Mouse (Mus musculus) heart, embryonic 11.5 days (tissue): Measurements from ENCODE around the gene Morn3. TPM values are rescaled to one million over a fixed set of nuclear protein-coding genes. Genes with fewer than 3 reads are reported as not detected.
A peak's percentile ranks its signal among the peaks of the same experiment; 100 is the strongest.

ENCODE experiments used
- ATAC-seq: fragments of 200-750 bp; cut with Nextera tagmentation; replicated peaks from 2 replicates; pipeline ENCODE4 v1.8.0; 2017; ENCODE audit warnings: moderate library complexity; ENCODE audit not compliant: insufficient number of reproducible peaks, low FRiP score, low TSS enrichment
- H3K27ac ChIP-seq: fragments of 300-500 bp; sonication (generic); 2 replicates; pipeline ENCODE4 v1.5.1; 2014; ENCODE audit warnings: mild to moderate bottlenecking, low read depth, low read length
- H3K27me3 ChIP-seq: fragments of 300-500 bp; sonication (generic); 2 replicates; pipeline ENCODE4 v1.6.1; 2014; ENCODE audit warnings: mild to moderate bottlenecking, low read length, mixed read lengths; ENCODE audit not compliant: control insufficient read depth, insufficient read depth
- H3K36me3 ChIP-seq: fragments of 300-500 bp; sonication (generic); 2 replicates; pipeline ENCODE4 v1.6.1; 2014; ENCODE audit warnings: mild to moderate bottlenecking, low read length, moderate library complexity, mixed read lengths; ENCODE audit not compliant: control insufficient read depth, insufficient read depth
- H3K4me1 ChIP-seq: fragments of 300-500 bp; sonication (generic); 2 replicates; pipeline ENCODE4 v1.6.1; 2014; ENCODE audit warnings: low read length; ENCODE audit not compliant: control insufficient read depth, insufficient read depth
- H3K4me2 ChIP-seq: fragments of 300-500 bp; sonication (generic); 2 replicates; pipeline ENCODE4 v1.6.1; 2014; ENCODE audit warnings: mild to moderate bottlenecking, moderate library complexity
- H3K4me3 ChIP-seq: fragments of 300-500 bp; sonication (generic); 2 replicates; pipeline ENCODE4 v1.5.1; 2014; ENCODE audit warnings: low read depth, low read length
- H3K9ac ChIP-seq: fragments of 300-500 bp; sonication (generic); 2 replicates; pipeline ENCODE4 v1.6.1; 2014; ENCODE audit warnings: mild to moderate bottlenecking, low read depth, low read length, moderate library complexity
- H3K9me3 ChIP-seq: fragments of 300-500 bp; sonication (generic); replicated peaks from 2 replicates; pipeline ENCODE4 v1.6.1; 2016; ENCODE audit warnings: low read length; ENCODE audit not compliant: control insufficient read depth
- WGBS: fragments of 180-500 bp; shearing (Covaris S2); extraction: QIAGEN DNeasy Blood & Tissue Kit; methylation state at CpG from one replicate; pipeline ENCODE4 v1.1.7; 2014; ENCODE audit not compliant: insufficient replicate concordance; 5-methylcytosine and 5-hydroxymethylcytosine counted together
- polyA plus RNA-seq: library from polyadenylated mRNA; unstranded; fragments of >200 nt; fragmentation: Nextera tagmentation; extraction: Ambion mirVana; gene quantifications from 2 replicates; pipeline ENCODE4 v1.2.1, GENCODE M21; 2014

Morn3 gene
- polyA plus RNA-seq, 1 experiment from 2014 or later, result 0.69 TPM

DNA sequence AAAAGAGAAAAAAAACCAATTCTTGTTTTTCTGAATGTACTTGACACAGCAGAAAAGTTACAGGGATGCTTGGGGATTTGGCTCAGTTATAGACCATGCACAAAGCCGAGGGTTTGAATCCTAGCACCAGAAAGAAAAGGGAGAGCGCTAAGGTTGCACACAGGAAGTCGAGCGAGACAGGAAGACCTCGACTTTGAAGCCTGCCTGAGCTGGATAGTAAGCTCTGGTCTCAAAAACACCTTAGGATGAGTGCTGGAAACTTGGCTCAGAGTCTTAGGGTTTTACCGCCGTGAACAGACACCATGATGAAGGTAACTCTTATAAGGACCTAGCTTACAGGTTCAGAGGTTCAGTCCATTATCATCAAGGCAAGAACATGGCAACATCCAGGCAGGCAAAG is 25.4 kb downstream of the Morn3 start:
- no peak for ATAC-seq

DNA sequence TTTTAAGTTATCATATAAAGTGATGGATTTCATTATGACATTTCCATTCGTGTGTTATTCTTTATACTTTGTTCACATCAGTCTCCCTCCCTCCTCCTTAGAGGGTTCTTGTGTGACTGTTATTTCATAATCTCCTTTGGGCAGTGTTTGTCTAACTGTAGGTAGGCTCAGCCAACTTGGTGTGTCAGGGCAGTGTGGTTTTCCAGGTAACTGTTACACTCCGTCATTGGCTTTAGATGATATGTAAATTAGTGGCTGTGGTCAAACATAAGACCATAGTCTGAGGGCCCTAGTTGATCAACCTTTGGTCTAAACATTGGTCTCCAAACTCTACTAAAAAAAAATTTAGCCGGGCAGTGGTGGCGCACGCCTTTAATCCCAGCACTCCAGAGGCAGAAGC is 26.4 kb downstream of the Morn3 start:
- Histone ChIP-seq H3K9ac (no peak overlapping the region), H3K27ac (0 out of 2 replicates have a peak overlapping the region, but pooled peaks have one; percentile 76), H3K4me3 (no peak overlapping the region), H3K9me3 (no peaks in the 10 kb centered on the region), H3K4me1 (peaks cover 23% of the 10 kb centered on the region), H3K27me3 (no peaks in the 10 kb centered on the region), H3K4me2 (no peak overlapping the region), H3K36me3 (no peaks in the 10 kb centered on the region)
- ATAC-seq, result no peak
- WGBS, result 91% methylated on average over 5 of the region's 5 CpGs

More for the DNA sequence above, 25.4 kb downstream of the Morn3 start:
- H3K4me3 ChIP-seq, result no peak overlapping the region
- no peak overlapping the region for H3K9ac ChIP-seq
- no peaks in the 10 kb centered on the region for H3K9me3 ChIP-seq
- no peak overlapping the region for H3K27ac ChIP-seq
- H3K4me1 ChIP-seq, result peaks cover 20% of the 10 kb centered on the region
- no peaks in the 10 kb centered on the region for H3K36me3 ChIP-seq
- 85% methylated on average over 7 of the region's 7 CpGs for WGBS
- H3K27me3 ChIP-seq, result no peaks in the 10 kb centered on the region
- no peak overlapping the region for H3K4me2 ChIP-seq

DNA sequence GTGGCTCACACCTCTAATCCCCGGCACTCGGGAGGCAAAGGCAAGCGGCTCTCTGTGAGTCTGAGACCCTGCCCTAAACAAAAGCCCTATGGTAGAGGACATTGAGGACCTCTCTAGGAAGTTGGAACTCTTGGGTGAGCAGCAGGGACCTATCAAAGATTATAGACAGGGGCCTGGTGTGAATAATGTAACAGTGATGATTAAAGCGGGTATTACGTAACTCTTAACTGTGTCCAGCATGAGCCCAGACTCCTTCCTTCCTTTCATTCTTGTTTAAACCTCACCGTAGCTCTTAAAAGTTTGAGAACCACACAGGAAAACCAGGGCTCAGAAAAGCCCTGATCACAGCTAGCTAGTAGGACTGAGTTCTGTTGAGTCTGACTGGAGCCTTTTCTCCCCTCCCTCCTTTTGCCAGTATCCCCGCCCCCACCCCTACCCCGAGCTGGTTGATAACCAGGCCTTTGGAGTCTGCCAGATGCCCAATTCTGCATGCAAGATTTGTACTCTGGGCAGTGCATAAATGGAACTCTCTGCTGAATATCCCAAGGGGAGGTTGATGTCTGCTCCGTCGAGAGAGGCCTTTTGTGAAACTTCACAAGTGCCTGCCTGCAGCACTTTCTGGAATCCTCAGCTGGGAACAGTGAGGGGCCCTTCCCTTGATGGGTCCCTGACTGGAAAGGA is 27.3 kb downstream of the Morn3 start:
- H3K9me3 ChIP-seq, result no peaks in the 10 kb centered on the region
- H3K36me3 ChIP-seq, result no peaks in the 10 kb centered on the region
- H3K4me3 ChIP-seq, result no peak overlapping the region
- 0 out of 2 replicates have a peak overlapping the region, but pooled peaks have one; percentile 56 for H3K9ac ChIP-seq
- peaks cover 24% of the 10 kb centered on the region for H3K4me1 ChIP-seq
- ATAC-seq, result no peak
- H3K27me3 ChIP-seq, result no peaks in the 10 kb centered on the region
- 43% methylated on average over 10 of the region's 10 CpGs for WGBS
- H3K4me2 ChIP-seq, result peak overlapping the region; percentile 29
- H3K27ac ChIP-seq, result peak overlapping the region; percentile 76

DNA sequence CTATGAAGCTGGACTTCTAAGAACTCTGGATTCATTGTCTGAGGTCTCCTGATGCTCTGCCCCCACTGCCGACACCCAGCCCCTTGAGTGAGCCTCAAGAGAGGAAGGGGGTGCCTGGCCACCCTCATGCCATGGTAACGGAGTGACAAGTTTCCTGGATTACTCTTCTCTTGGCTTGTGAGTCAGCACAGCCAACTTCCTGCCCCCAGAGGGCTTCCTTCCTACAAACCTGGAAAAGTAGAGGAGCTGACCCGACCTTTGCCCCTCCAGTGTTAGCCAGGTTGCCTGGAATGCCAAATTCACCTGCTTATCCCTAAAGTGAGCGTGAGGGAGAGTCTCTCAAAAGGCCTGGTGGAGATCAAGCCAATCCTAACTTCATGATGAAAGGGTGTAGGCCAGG is 29.3 kb downstream of the Morn3 start:
- Histone ChIP-seq H3K4me1 (peaks cover 23% of the 10 kb centered on the region), H3K27me3 (no peaks in the 10 kb centered on the region), H3K4me3 (no peak overlapping the region), H3K9ac (no peak overlapping the region), H3K36me3 (no peaks in the 10 kb centered on the region), H3K4me2 (no peak overlapping the region), H3K27ac (no peak overlapping the region), H3K9me3 (no peaks in the 10 kb centered on the region)
- WGBS, result 66% methylated on average over 4 of the region's 4 CpGs
- ATAC-seq, result no peak

DNA sequence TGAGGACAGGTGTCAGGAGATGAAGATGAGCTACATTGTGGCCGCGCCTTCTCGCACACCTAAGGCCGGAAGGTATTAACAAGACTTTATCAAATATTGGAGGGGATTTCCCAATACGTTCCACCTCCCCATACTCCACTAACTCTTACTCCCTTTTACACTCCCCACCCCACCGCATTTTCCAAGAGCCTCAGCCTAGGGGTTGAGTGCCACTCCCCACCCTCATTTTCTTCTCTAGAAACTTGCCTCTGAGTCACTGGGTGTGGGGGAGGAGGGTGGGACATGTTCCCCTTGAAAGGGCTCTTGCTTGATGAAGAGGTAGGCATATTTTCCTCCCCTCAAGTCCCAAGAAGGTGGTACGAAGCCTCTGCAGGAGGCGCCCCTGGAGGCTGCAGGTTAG is 30.9 kb downstream of the Morn3 start:
- 19% methylated on average over 8 of the region's 8 CpGs for WGBS
- no peak for ATAC-seq
- H3K36me3 ChIP-seq, result no peaks in the 10 kb centered on the region
- H3K4me3 ChIP-seq, result peak overlapping the region; percentile 79
- H3K9ac ChIP-seq, result peak overlapping the region; percentile 90
- H3K27ac ChIP-seq, result peak overlapping the region; percentile 95
- H3K9me3 ChIP-seq, result no peaks in the 10 kb centered on the region
- peak overlapping the region; percentile 66 for H3K4me2 ChIP-seq
- H3K27me3 ChIP-seq, result no peaks in the 10 kb centered on the region
- peaks cover 23% of the 10 kb centered on the region for H3K4me1 ChIP-seq

DNA sequence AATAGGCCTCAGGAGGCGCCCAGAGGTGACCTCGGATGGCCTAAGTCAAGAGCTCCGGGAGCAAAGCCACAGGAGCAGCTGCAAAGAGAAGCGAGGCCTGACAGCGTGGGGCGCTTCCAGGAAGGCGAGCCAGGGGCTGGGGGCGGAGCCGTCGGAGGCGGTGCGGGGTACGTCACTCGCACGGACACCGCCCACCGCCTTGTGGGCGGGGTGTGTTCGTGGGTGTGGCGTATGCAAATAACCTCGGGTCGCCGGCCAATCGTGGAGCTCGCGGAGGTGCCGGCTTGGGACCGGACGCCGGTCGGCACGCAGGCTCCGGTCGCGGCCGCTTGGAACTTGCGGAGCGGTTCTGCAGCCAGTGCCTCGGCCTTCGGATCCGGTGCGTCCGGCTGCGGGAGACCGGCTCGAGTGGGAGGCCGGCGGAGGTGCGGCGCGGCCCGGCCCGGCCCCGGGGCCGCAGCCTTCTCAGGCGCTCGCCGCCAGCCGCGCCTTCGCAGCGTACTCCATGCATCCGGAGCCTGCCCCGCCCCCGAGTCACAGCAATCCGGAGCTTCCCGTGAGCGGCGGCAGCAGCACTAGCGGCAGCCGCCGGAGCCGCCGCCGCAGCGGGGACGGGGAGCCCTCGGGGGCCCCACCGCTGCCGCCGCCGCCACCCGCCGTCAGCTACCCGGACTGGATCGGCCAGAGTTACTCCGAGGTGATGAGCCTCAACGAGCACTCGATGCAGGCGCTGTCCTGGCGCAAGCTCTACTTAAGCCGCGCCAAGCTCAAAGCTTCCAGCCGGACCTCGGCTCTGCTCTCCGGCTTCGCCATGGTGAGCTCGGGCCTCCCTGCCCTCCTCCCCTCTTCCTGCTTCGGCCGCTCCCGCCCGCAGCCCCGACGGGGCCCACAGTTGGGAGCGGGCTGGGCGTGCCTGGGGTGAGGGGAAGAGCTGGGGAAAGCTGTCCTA is 31.8 kb downstream of the Morn3 start, which contains the start of gene Orai1:
TSS of gene Orai1 (plus strand) at position 322 of the 949 bp plus-strand sequence.
- H3K4me2 ChIP-seq, result peak within 1 kb of the TSS; percentile 66
- peak within 1 kb of the TSS; percentile 95 for H3K27ac ChIP-seq
- WGBS, result under 1% methylated on average over 85 of the region's 106 CpGs
- H3K4me3 ChIP-seq, result peak within 1 kb of the TSS; percentile 79
- ATAC-seq, result peak; percentile 95
- H3K9me3 ChIP-seq, result no peaks in the 10 kb centered on the region
- peak within 1 kb of the TSS; percentile 90 for H3K9ac ChIP-seq
- H3K4me1 ChIP-seq, result peaks cover 23% of the 10 kb centered on the region
- H3K36me3 ChIP-seq, result no peaks in the 10 kb centered on the region
- H3K27me3 ChIP-seq, result no peaks in the 10 kb centered on the region

DNA sequence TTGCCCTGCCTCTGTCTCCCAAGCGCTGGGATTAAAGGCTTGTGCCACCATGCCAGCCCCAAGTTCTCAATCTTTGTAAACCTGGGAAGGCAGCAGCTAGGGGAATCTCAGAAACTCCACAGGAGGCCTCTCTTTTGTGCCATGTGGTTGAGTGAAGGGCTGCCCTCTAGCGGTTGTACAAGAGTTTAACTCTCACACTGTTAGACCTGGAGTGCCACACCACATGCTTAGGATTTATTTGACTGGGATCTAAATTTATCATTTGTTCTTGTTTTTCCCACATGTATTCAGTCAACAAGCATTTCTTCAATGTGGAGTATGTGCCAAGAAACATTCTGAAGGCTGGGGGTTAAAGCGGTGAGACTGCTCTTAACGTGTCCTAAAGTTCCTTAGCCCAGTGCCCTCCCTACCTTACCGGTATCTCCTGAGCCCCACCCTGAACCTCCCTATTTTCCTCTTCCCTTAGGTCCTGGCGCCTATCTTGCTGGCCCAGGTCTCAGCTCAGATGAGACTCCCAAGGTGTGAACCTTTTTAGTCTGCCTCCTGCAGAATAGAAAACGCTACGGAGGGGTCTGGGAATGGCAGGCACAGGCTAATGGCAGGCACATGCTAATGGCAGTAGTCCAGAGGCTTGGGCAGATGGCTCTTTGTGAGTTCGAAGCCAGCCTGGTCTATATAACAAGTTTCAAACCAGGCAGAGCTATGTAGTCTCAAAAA is 33.1 kb downstream of the Morn3 start:
- ATAC-seq, result no peak
- Histone ChIP-seq H3K27ac (no peak overlapping the region), H3K4me3 (no peak overlapping the region)

DNA sequence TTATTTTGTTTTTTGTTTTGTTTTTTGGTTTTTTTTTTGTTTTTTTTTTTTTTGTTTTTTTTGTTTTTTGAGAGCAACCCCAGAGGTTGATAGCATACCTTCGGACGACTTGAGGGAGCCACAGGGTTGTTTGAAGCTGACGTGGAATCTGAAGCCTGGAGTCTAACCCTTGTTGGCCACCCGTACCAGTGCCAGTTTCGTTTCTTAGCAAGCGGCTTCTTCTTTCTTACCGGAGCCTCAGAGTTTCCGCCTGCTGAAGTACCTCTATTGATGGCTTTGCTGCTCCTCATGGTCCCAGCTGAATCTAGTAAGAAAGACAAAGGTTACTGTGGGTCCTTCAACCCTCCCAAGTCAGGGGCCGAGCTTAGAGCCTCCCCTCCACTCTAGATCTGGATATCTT is 35.1 kb downstream of the Morn3 start:
- WGBS, result 91% methylated on average over 9 of the region's 9 CpGs
- Histone ChIP-seq H3K4me1 (peaks cover 11% of the 10 kb centered on the region), H3K9me3 (no peaks in the 10 kb centered on the region), H3K36me3 (no peaks in the 10 kb centered on the region), H3K27me3 (no peaks in the 10 kb centered on the region), H3K9ac (no peak overlapping the region), H3K27ac (no peak overlapping the region), H3K4me2 (no peak overlapping the region), H3K4me3 (no peak overlapping the region)
- no peak for ATAC-seq

More for the DNA sequence above, 33.1 kb downstream of the Morn3 start:
- Histone ChIP-seq H3K36me3 (no peaks in the 10 kb centered on the region), H3K4me2 (no peak overlapping the region), H3K9ac (no peak overlapping the region), H3K9me3 (no peaks in the 10 kb centered on the region), H3K27me3 (no peaks in the 10 kb centered on the region), H3K4me1 (peaks cover 11% of the 10 kb centered on the region)
- WGBS, result 52% methylated on average over 9 of the region's 9 CpGs
